In genomic region chr17:12364426-12364735, GRCm38 (mm10) we compare ENCODE assay signal across 11 mouse cellular contexts. TPM values are rescaled to one million over a fixed set of nuclear protein-coding genes. Genes with fewer than 3 reads are reported as not detected.
DNase-seq lines count a peak whose midpoint lies in the region; ATAC-seq and TF ChIP-seq lines count a peak whose summit lies in the region.
"Had no signal": no experiment of that assay in that cellular context is flagged by ENCODE, and none has a peak within 500 bp of the region (broad histone marks: within the 10 kb centered on the region; RNA-seq: fewer than 3 reads in every experiment).

No protein-coding gene starts in this region.

- no peaks in the 10 kb centered on the region for H3K27me3 ChIP-seq in stomach, postnatal 0 days (ENCODE audit: control insufficient read depth, insufficient read depth, low read length)
- H3K27me3 ChIP-seq: neural tube, embryonic 12.5 days had no signal

- no peak overlapping the region for H3K4me2 ChIP-seq in stomach, postnatal 0 days (replicated peaks; ENCODE audit: low read depth)
- H3K4me2 ChIP-seq: hindbrain, embryonic 14.5 days; liver, embryonic 12.5 days; neural tube, embryonic 12.5 days had no signal

- ATAC-seq in stomach, postnatal 0 days (ENCODE audit: low FRiP score, low TSS enrichment) = no peak
- ATAC-seq: liver, embryonic 12.5 days had no signal

- WGBS in stomach, postnatal 0 days = 66% methylated on average over 8 of the region's 8 CpGs

- no peak overlapping the region for H3K9ac ChIP-seq in stomach, postnatal 0 days (ENCODE audit: low read length)
- H3K9ac ChIP-seq: hindbrain, embryonic 14.5 days; liver, embryonic 12.5 days; neural tube, embryonic 12.5 days had no signal

- no peak for TF ChIP-seq EP300 in stomach, postnatal 0 days (optimal IDR thresholded peaks at IDR 0.05)

- no peaks in the 10 kb centered on the region for H3K36me3 ChIP-seq in stomach, postnatal 0 days (ENCODE audit: control insufficient read depth, insufficient read depth, low read length)
- H3K36me3 ChIP-seq: liver, embryonic 12.5 days; neural tube, embryonic 12.5 days had no signal

- no peaks in the 10 kb centered on the region for H3K9me3 ChIP-seq in stomach, postnatal 0 days (ENCODE audit: control insufficient read depth, low read length)
- H3K9me3 ChIP-seq: liver, embryonic 12.5 days; neural tube, embryonic 12.5 days had no signal

- peak; percentile 6 for DNase-seq in lung, postnatal 10 days
- DNase-seq in lung, adult 18-20 months = no peak
- peak; percentile 11 for DNase-seq in WW6 (ENCODE audit: low read depth, low spot score)
- DNase-seq in layer of hippocampus, adult 8-10 months (ENCODE audit: low spot score in 2 of 2) = peak; percentile 57 to 62
- peak; percentile 45 to 61 for DNase-seq in right cerebral cortex, adult 2 months (ENCODE audit: low spot score in 2 of 2)
- no peak for DNase-seq in stomach, postnatal 0 days (ENCODE audit: low spot score)
- no peak for DNase-seq in kidney, postnatal 4 days
- DNase-seq: adrenal gland, adult 8-10 months had no signal

- no peak for TF ChIP-seq CTCF in stomach, postnatal 0 days (IDR thresholded peaks at IDR 0.05; ENCODE audit: low read depth)

- no peak overlapping the region for H3K4me3 ChIP-seq in stomach, postnatal 0 days (ENCODE audit: low read depth, low read length)
- H3K4me3 ChIP-seq: liver, embryonic 12.5 days; neural tube, embryonic 12.5 days had no signal

- no peaks in the 10 kb centered on the region for H3K4me1 ChIP-seq in stomach, postnatal 0 days (replicated peaks; ENCODE audit: control insufficient read depth, insufficient read depth)
- H3K4me1 ChIP-seq: liver, embryonic 12.5 days; neural tube, embryonic 12.5 days had no signal

- H3K27ac ChIP-seq in stomach, postnatal 0 days (replicated peaks) = no peak overlapping the region
- H3K27ac ChIP-seq: hindbrain, embryonic 14.5 days; liver, embryonic 12.5 days; neural tube, embryonic 12.5 days had no signal

RNA-seq across cellular contexts. Expression of gene Plg, which starts 14.0 kb away (rescaled TPM):
- total RNA-seq in layer of hippocampus, adult 8-10 months (2022) = under 1 TPM in 1 of 4 experiments, not detected in 3; 0.16 TPM
- polyA plus RNA-seq in stomach, postnatal 0 days (2015; fragmentation: Nextera tagmentation; extraction: Ambion mirVana) = 0.95 and 2.5 TPM in 2 replicates

RNA-seq across cellular contexts. Expression of gene Map3k4, which starts 45.8 kb away (rescaled TPM):
- total RNA-seq in layer of hippocampus, adult 8-10 months (2022) = 10 to 100 TPM; 57.9 to 78.8 (median 62.7) TPM
- polyA plus RNA-seq in stomach, postnatal 0 days (2015; fragmentation: Nextera tagmentation; extraction: Ambion mirVana) = 25.8 and 35.6 TPM in 2 replicates

Comparison
In these comparisons a context has a peak if more than half of its experiments do, and no peak if none do; other contexts are left out.
1. DNase-seq: peak in lung, postnatal 10 days (single experiment), WW6 (single experiment), layer of hippocampus, adult 8-10 months (2 of 2) and right cerebral cortex, adult 2 months (2 of 2); none in lung, adult 18-20 months (0 of 2), stomach, postnatal 0 days (single experiment) and kidney, postnatal 4 days (0 of 2).